22 mouse cellular contexts compared by ENCODE assay signal in the genomic region with DNA sequence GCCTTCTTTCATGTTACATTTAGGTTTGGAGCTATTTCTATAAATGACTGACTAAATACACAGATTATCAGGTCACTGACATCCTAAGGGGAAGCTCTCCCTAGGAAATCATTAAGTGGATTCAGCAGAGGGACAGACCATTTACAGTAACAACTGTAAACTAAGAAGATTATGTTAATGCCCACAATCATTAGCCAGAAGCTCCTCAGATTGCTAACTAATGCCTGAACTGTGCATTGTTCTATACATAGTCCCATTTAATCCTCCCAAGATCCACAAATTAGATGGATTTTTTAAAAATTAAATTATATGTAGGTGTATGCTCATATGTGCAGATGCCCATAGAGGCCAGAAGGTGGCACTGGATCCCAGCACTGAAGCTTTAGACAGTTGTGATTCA. TPM values are rescaled to one million over a fixed set of nuclear protein-coding genes. Genes with fewer than 3 reads are reported as not detected.
DNase-seq lines count a peak whose midpoint lies in the region; ATAC-seq lines count a peak whose summit lies in the region.
"Had no signal": no experiment of that assay in that cellular context is flagged by ENCODE, and none has a peak within 500 bp of the region (broad histone marks: within the 10 kb centered on the region; RNA-seq: fewer than 3 reads in every experiment).

No protein-coding gene starts in this region.

- no peak overlapping the region for H3K4me2 ChIP-seq in kidney, embryonic 16.5 days (replicated peaks; ENCODE audit: low read depth, low read length)
- H3K4me2 ChIP-seq: hindbrain, embryonic 12.5 days had no signal

- no peaks in the 10 kb centered on the region for H3K27me3 ChIP-seq in kidney, embryonic 16.5 days (ENCODE audit: insufficient read depth, low read length)
- H3K27me3 ChIP-seq: hindbrain, embryonic 12.5 days had no signal

- no peak overlapping the region for H3K4me3 ChIP-seq in kidney, embryonic 16.5 days (ENCODE audit: low read length)
- H3K4me3 ChIP-seq: embryonic facial prominence, embryonic 10.5 days; erythroblast, embryonic 14.5 days; forebrain, embryonic 10.5 days; gastrocnemius, adult 2 months; hindbrain, embryonic 12.5 days had no signal

- no peaks in the 10 kb centered on the region for H3K9me3 ChIP-seq in kidney, embryonic 16.5 days (ENCODE audit: low read length)
- H3K9me3 ChIP-seq: embryonic facial prominence, embryonic 10.5 days; forebrain, embryonic 10.5 days; hindbrain, embryonic 12.5 days had no signal

- no peak overlapping the region for H3K27ac ChIP-seq in kidney, embryonic 16.5 days (ENCODE audit: low read length)
- H3K27ac ChIP-seq: embryonic facial prominence, embryonic 10.5 days; forebrain, embryonic 10.5 days; gastrocnemius, adult 2 months; hindbrain, embryonic 12.5 days had no signal

- H3K36me3 ChIP-seq in kidney, embryonic 16.5 days (ENCODE audit: insufficient read depth, low read length), result no peaks in the 10 kb centered on the region
- H3K36me3 ChIP-seq: embryonic facial prominence, embryonic 10.5 days; forebrain, embryonic 10.5 days; hindbrain, embryonic 12.5 days had no signal

- no peak overlapping the region for H3K9ac ChIP-seq in kidney, embryonic 16.5 days (replicated peaks; ENCODE audit: low read length)
- H3K9ac ChIP-seq: hindbrain, embryonic 12.5 days had no signal

- DNase-seq in kidney, postnatal 25 days, result no peak
- peak; percentile 66 for DNase-seq in retina, adult 2 months (ENCODE audit: low read depth, low spot score)
- DNase-seq in retina, embryonic 14.5 days (ENCODE audit: low spot score), result no peak
- peak; percentile 61 for DNase-seq in retina, postnatal 1 day
- DNase-seq in adrenal gland, adult 18-20 months (ENCODE audit: low spot score in 2 of 2), result no peak
- DNase-seq in thymus, postnatal 10 days (ENCODE audit: low spot score in 2 of 2), result no peak
- DNase-seq: adrenal gland, adult 2 months; adrenal gland, postnatal 25 days; cerebellum, adult 2 months; cerebellum, postnatal 10 days; gastrocnemius, adult 2 months; gastrocnemius, postnatal 25 days; heart, postnatal 10 days; heart, postnatal 4 days had no signal

- H3K4me1 ChIP-seq in kidney, embryonic 16.5 days (ENCODE audit: insufficient read depth, low read length), result no peaks in the 10 kb centered on the region
- H3K4me1 ChIP-seq: embryonic facial prominence, embryonic 10.5 days; forebrain, embryonic 10.5 days; hindbrain, embryonic 12.5 days had no signal

- peak; percentile 67; the same call in 1 of the 2 replicates for ATAC-seq in kidney, embryonic 16.5 days (ENCODE audit: low FRiP score, low TSS enrichment)
- ATAC-seq: activated CD4-positive, CD25-positive, alpha-beta regulatory T cell, adult 4 months; forebrain, embryonic 14.5 days; hindbrain, embryonic 16.5 days had no signal

RNA-seq across cellular contexts. Expression of a gene that starts 52.8 kb away (rescaled TPM):
- 12.1 and 14.4 TPM in 2 replicates for polyA plus RNA-seq in kidney, embryonic 16.5 days (2015; fragmentation: Nextera tagmentation; extraction: Ambion mirVana)
- total RNA-seq in adrenal gland, adult 18-20 months (2021), result 1 to 10 TPM; 6.9 to 7.3 TPM

Comparison
In these comparisons a context has a peak if more than half of its experiments do, and no peak if none do; other contexts are left out.
1. DNase-seq: peak in retina, adult 2 months (single experiment) and retina, postnatal 1 day (single experiment); none in kidney, postnatal 25 days (0 of 2), retina, embryonic 14.5 days (single experiment), adrenal gland, adult 18-20 months (0 of 2) and thymus, postnatal 10 days (0 of 2).